In genomic region chr1:191393536-191393935, GRCm38 (mm10) we compare ENCODE assay signal across 25 mouse cellular contexts. TPM values are rescaled to one million over a fixed set of nuclear protein-coding genes. Genes with fewer than 3 reads are reported as not detected.
A peak's percentile ranks its signal among the peaks of the same experiment; 100 is the strongest.
DNase-seq lines count a peak whose midpoint lies in the region; ATAC-seq and TF ChIP-seq lines count a peak whose summit lies in the region.
"Had no signal": no experiment of that assay in that cellular context is flagged by ENCODE, and none has a peak within 500 bp of the region (broad histone marks: within the 10 kb centered on the region; RNA-seq: fewer than 3 reads in every experiment).

No protein-coding gene starts in this region.

- DNase-seq in heart, adult 2 months: no peak
- DNase-seq in heart, adult 18-20 months: no peak
- no peak for DNase-seq in lung, postnatal 0 days (ENCODE audit: low spot score)
- no peak for DNase-seq in lung, postnatal 4 days
- DNase-seq: adrenal gland, adult 2 months; adrenal gland, postnatal 36 days; cerebellum, adult 18-20 months; kidney, adult 18-20 months; left cerebral cortex, postnatal 4 days; spleen, adult 18-20 months; thymus, adult 18-20 months; thymus, postnatal 25 days had no signal

- peaks cover 15% of the 10 kb centered on the region for H3K36me3 ChIP-seq in heart, adult 2 months (ENCODE audit: control insufficient read depth, insufficient read depth, low read length)
- no peaks in the 10 kb centered on the region for H3K36me3 ChIP-seq in intestine, postnatal 0 days (ENCODE audit: control insufficient read depth, insufficient read depth)
- H3K36me3 ChIP-seq in intestine, embryonic 15.5 days: no peaks in the 10 kb centered on the region
- H3K36me3 ChIP-seq in lung, postnatal 0 days (ENCODE audit: insufficient read depth, low read length): no peaks in the 10 kb centered on the region
- H3K36me3 ChIP-seq: embryonic facial prominence, embryonic 13.5 days; forebrain, embryonic 10.5 days; forebrain, embryonic 15.5 days; heart, embryonic 10.5 days; hindbrain, embryonic 12.5 days; kidney, embryonic 15.5 days; liver, embryonic 15.5 days; midbrain, embryonic 10.5 days; midbrain, embryonic 15.5 days had no signal

- H3K4me3 ChIP-seq in heart, adult 2 months: peak overlapping the region; percentile 5; the same call in 1 of the 2 replicates
- no peak overlapping the region for H3K4me3 ChIP-seq in intestine, postnatal 0 days (ENCODE audit: low read depth, low read length)
- H3K4me3 ChIP-seq in intestine, embryonic 15.5 days (replicated peaks): no peak overlapping the region
- peak overlapping the region; percentile 14; the same call in 1 of the 2 replicates for H3K4me3 ChIP-seq in lung, postnatal 0 days (ENCODE audit: low read depth, low read length)
- H3K4me3 ChIP-seq: embryonic facial prominence, embryonic 13.5 days; forebrain, embryonic 15.5 days; hindbrain, embryonic 12.5 days; midbrain, embryonic 10.5 days; midbrain, embryonic 15.5 days had no signal

- peaks cover 5% of the 10 kb centered on the region; the same call in 1 of the 2 replicates for H3K79me2 ChIP-seq in heart, adult 2 months (replicated peaks; ENCODE audit: control insufficient read depth, insufficient read depth, low read length)

- no peaks in the 10 kb centered on the region for H3K9me3 ChIP-seq in intestine, postnatal 0 days (ENCODE audit: control insufficient read depth)
- no peaks in the 10 kb centered on the region for H3K9me3 ChIP-seq in intestine, embryonic 15.5 days
- no peaks in the 10 kb centered on the region for H3K9me3 ChIP-seq in lung, postnatal 0 days (ENCODE audit: low read length)
- H3K9me3 ChIP-seq: embryonic facial prominence, embryonic 13.5 days; forebrain, embryonic 10.5 days; forebrain, embryonic 15.5 days; heart, embryonic 10.5 days; hindbrain, embryonic 12.5 days; kidney, embryonic 15.5 days; liver, embryonic 15.5 days; midbrain, embryonic 10.5 days; midbrain, embryonic 15.5 days had no signal

- no peaks in the 10 kb centered on the region for H3K27me3 ChIP-seq in heart, adult 2 months (ENCODE audit: control insufficient read depth, insufficient read depth, low read length)
- no peaks in the 10 kb centered on the region for H3K27me3 ChIP-seq in intestine, postnatal 0 days (replicated peaks; ENCODE audit: control insufficient read depth, insufficient read depth, low read length)
- H3K27me3 ChIP-seq in intestine, embryonic 15.5 days (replicated peaks): no peaks in the 10 kb centered on the region
- no peaks in the 10 kb centered on the region for H3K27me3 ChIP-seq in lung, postnatal 0 days (replicated peaks; ENCODE audit: insufficient read depth, low read length)
- H3K27me3 ChIP-seq: embryonic facial prominence, embryonic 13.5 days; forebrain, embryonic 15.5 days; kidney, embryonic 15.5 days; liver, embryonic 15.5 days had no signal

- 32% methylated on average over 3 of the region's 3 CpGs for WGBS in heart, adult 2 months
- 49% methylated on average over 3 of the region's 3 CpGs for WGBS in intestine, postnatal 0 days
- 66% methylated on average over 3 of the region's 3 CpGs for WGBS in intestine, embryonic 15.5 days
- WGBS in lung, postnatal 0 days: 48% methylated on average over 3 of the region's 3 CpGs

- no peak overlapping the region for H3K9ac ChIP-seq in heart, adult 2 months (ENCODE audit: low read depth, low read length)
- H3K9ac ChIP-seq in intestine, postnatal 0 days (ENCODE audit: low read depth, low read length): no peak overlapping the region
- no peak overlapping the region for H3K9ac ChIP-seq in intestine, embryonic 15.5 days
- no peak overlapping the region for H3K9ac ChIP-seq in lung, postnatal 0 days (replicated peaks; ENCODE audit: low read depth)
- H3K9ac ChIP-seq: embryonic facial prominence, embryonic 13.5 days; forebrain, embryonic 15.5 days; hindbrain, embryonic 12.5 days; kidney, embryonic 15.5 days; liver, embryonic 15.5 days; midbrain, embryonic 15.5 days had no signal

- TF ChIP-seq CTCF in heart, adult 2 months (IDR thresholded peaks at IDR 0.05): no peak
- 0 out of 2 replicates have a peak, but pooled peaks have one; percentile 3 for TF ChIP-seq CTCF in intestine, postnatal 0 days (IDR thresholded peaks at IDR 0.05; ENCODE audit: low read depth)
- no peak for TF ChIP-seq CTCF in lung, postnatal 0 days (IDR thresholded peaks at IDR 0.05)

- peak overlapping the region; percentile 98 for H3K27ac ChIP-seq in heart, adult 2 months
- H3K27ac ChIP-seq in intestine, postnatal 0 days (ENCODE audit: low read depth, low read length): no peak overlapping the region
- H3K27ac ChIP-seq in intestine, embryonic 15.5 days: no peak overlapping the region
- no peak overlapping the region for H3K27ac ChIP-seq in lung, postnatal 0 days (ENCODE audit: low read length)
- H3K27ac ChIP-seq: embryonic facial prominence, embryonic 13.5 days; forebrain, embryonic 10.5 days; forebrain, embryonic 15.5 days; heart, embryonic 10.5 days; hindbrain, embryonic 12.5 days; kidney, embryonic 15.5 days; liver, embryonic 15.5 days; midbrain, embryonic 10.5 days; midbrain, embryonic 15.5 days had no signal

- no peak for TF ChIP-seq EP300 in heart, adult 2 months (IDR thresholded peaks at IDR 0.05; ENCODE audit: insufficient read depth, low read depth, low read length)
- TF ChIP-seq EP300 in lung, postnatal 0 days (IDR thresholded peaks at IDR 0.05): no peak

- no peak for ATAC-seq in intestine, postnatal 0 days
- no peak for ATAC-seq in intestine, embryonic 15.5 days
- ATAC-seq in lung, postnatal 0 days: no peak
- ATAC-seq in megakaryocyte-erythroid progenitor cell, adult 5-6 weeks (replicated peaks; ENCODE audit: low FRiP score, low TSS enrichment, poor library complexity, severe bottlenecking): no peak
- ATAC-seq: activated CD4-positive, CD25-positive, alpha-beta regulatory T cell, adult 4 months; forebrain, embryonic 15.5 days; midbrain, embryonic 15.5 days had no signal

- intact Hi-C loops in heart, adult 2 months (cut with DNase I): loop anchor here (5.0 to 10.0 kb wide), 3 partner anchors 41 to 169 kb away; partner anchors contain the start of gene Nenf

- peak overlapping the region; percentile 68 for H3K4me2 ChIP-seq in intestine, postnatal 0 days (replicated peaks; ENCODE audit: low read depth)
- no peak overlapping the region for H3K4me2 ChIP-seq in intestine, embryonic 15.5 days (replicated peaks)
- peak overlapping the region; percentile 70 for H3K4me2 ChIP-seq in lung, postnatal 0 days (replicated peaks; ENCODE audit: low read depth, low read length)
- H3K4me2 ChIP-seq: forebrain, embryonic 15.5 days; hindbrain, embryonic 12.5 days; midbrain, embryonic 15.5 days had no signal

- TF ChIP-seq POLR2A in heart, adult 2 months (IDR thresholded peaks at IDR 0.05; ENCODE audit: insufficient read depth, low read depth, low read length): no peak

- peaks cover 13% of the 10 kb centered on the region for H3K4me1 ChIP-seq in heart, adult 2 months (ENCODE audit: control insufficient read depth, insufficient read depth, low read length)
- H3K4me1 ChIP-seq in intestine, postnatal 0 days (replicated peaks; ENCODE audit: control insufficient read depth, insufficient read depth, low read length): no peaks in the 10 kb centered on the region
- peaks cover 7% of the 10 kb centered on the region; the same call in 1 of the 2 replicates for H3K4me1 ChIP-seq in intestine, embryonic 15.5 days (replicated peaks)
- no peaks in the 10 kb centered on the region for H3K4me1 ChIP-seq in lung, postnatal 0 days (ENCODE audit: insufficient read depth, low read depth, low read length)

RNA-seq across cellular contexts. Expression of gene Ppp2r5a, which starts 9.5 kb away (rescaled TPM):
- 100 to 1,000 TPM; 105 to 110 TPM for total RNA-seq in heart, adult 2 months (2021)
- polyA plus RNA-seq in heart, adult 2 months (2012; rRNA removed): 53.7 and 79.2 TPM in 2 replicates
- 100 to 1,000 TPM; 100 to 110 TPM for total RNA-seq in heart, adult 18-20 months (2021)
- polyA plus RNA-seq in intestine, postnatal 0 days (2015; fragmentation: Nextera tagmentation; extraction: Ambion mirVana): 28.7 and 31.7 TPM in 2 replicates
- polyA plus RNA-seq in intestine, embryonic 15.5 days (2015; fragmentation: Nextera tagmentation; extraction: Ambion mirVana): 23.7 and 27.0 TPM in 2 replicates
- polyA plus RNA-seq in lung, postnatal 0 days (2015; fragmentation: Nextera tagmentation; extraction: Ambion mirVana): 51.5 and 56.0 TPM in 2 replicates
- 55.0 and 74.1 TPM in 2 replicates for total RNA-seq in megakaryocyte-erythroid progenitor cell, adult 5-6 weeks (2014; fragmentation: Nextera tagmentation)
- total RNA-seq in megakaryocyte-erythroid progenitor cell, adult 5-6 weeks (2017): 61.8 and 97.2 TPM in 2 replicates

Comparison
In these comparisons a context has a peak if more than half of its experiments do, and no peak if none do; other contexts are left out.
1. H3K4me3 ChIP-seq: peak in heart, adult 2 months (single experiment) and lung, postnatal 0 days (single experiment); none in intestine, postnatal 0 days (single experiment) and intestine, embryonic 15.5 days (single experiment).